7 mouse cellular contexts compared by ENCODE assay signal in the genomic region with DNA sequence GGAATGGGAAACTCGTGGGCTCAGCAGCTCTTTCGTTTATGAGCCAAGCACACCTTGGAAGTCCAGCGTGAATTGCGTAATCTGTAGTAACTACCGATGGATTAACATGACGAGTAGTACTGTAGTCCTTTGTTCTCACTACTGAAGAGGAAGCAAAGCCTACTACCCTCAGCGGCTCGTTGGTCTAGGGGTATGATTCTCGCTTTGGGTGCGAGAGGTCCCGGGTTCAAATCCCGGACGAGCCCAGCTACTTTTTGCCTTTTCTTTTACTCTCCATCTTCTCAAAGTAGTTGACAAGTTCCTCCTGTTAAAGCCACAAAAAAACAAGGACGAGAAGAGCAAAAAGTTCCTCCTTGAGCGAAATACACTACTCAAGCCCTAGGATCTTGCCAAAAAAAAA. TPM values are rescaled to one million over a fixed set of nuclear protein-coding genes. Genes with fewer than 3 reads are reported as not detected.
DNase-seq lines count a peak whose midpoint lies in the region; ATAC-seq and TF ChIP-seq lines count a peak whose summit lies in the region.

No protein-coding gene starts in this region.

- H3K9me3 ChIP-seq in forebrain, postnatal 0 days (ENCODE audit: low read length), result no peaks in the 10 kb centered on the region
- no peaks in the 10 kb centered on the region for H3K9me3 ChIP-seq in hindbrain, postnatal 0 days (ENCODE audit: low read length)

- H3K4me1 ChIP-seq in forebrain, postnatal 0 days (ENCODE audit: insufficient read depth), result 0 out of 2 replicates have a peak, but pooled peaks cover 7% of the 10 kb centered on the region
- H3K4me1 ChIP-seq in hindbrain, postnatal 0 days (ENCODE audit: insufficient read depth, low read length), result 0 out of 2 replicates have a peak, but pooled peaks cover 5% of the 10 kb centered on the region

- DNase-seq in MEL-GATA-1-ER (ENCODE audit: extremely low read depth, low read depth), result peak; percentile 86
- peak; percentile 87 for DNase-seq in c-Kit-positive CD71-positive TER-119-negative erythroid progenitor cells, embryonic 14.5 days (ENCODE audit: low read depth)
- peak; percentile 75 for DNase-seq in forebrain, postnatal 0 days
- DNase-seq in hindbrain, postnatal 0 days (ENCODE audit: low spot score), result peak; percentile 69
- peak; percentile 49 to 72 for DNase-seq in left cerebral cortex, postnatal 10 days (ENCODE audit: extremely low spot score in 1 of 2, low spot score in 2 of 2)
- DNase-seq in right cerebral cortex, postnatal 14 days, result peak; percentile 29

- WGBS in forebrain, postnatal 0 days, result 1% methylated on average over 15 of the region's 15 CpGs
- whole genome bisulfite sequencing in hindbrain, postnatal 0 days, result 2% methylated on average over 15 of the region's 15 CpGs

- no peak for TF ChIP-seq CTCF in forebrain, postnatal 0 days (IDR thresholded peaks at IDR 0.05; ENCODE audit: low read depth)
- TF ChIP-seq CTCF in hindbrain, postnatal 0 days (IDR thresholded peaks at IDR 0.05; ENCODE audit: low read depth), result no peak

- H3K36me3 ChIP-seq in forebrain, postnatal 0 days (ENCODE audit: insufficient read depth), result no peaks in the 10 kb centered on the region
- no peaks in the 10 kb centered on the region for H3K36me3 ChIP-seq in hindbrain, postnatal 0 days (ENCODE audit: insufficient read depth, low read length)

- intact Hi-C loops in left cerebral cortex, postnatal 10 days (cut with DNase I), result loop anchor here (2.0 kb wide), 1 partner anchor 17 kb away; a partner anchor contains a TSS

- ATAC-seq in forebrain, postnatal 0 days, result peak; percentile 62
- peak; percentile 46 for ATAC-seq in hindbrain, postnatal 0 days
- peak; percentile 46 for ATAC-seq in megakaryocyte, adult 5-6 weeks (ENCODE audit: poor library complexity, severe bottlenecking)

- H3K27me3 ChIP-seq in forebrain, postnatal 0 days (ENCODE audit: insufficient read depth, low read length), result peaks cover 4% of the 10 kb centered on the region
- 0 out of 2 replicates have a peak, but pooled peaks cover 4% of the 10 kb centered on the region for H3K27me3 ChIP-seq in hindbrain, postnatal 0 days (ENCODE audit: insufficient read depth, low read length)

- peak overlapping the region; percentile 45 for H3K4me3 ChIP-seq in forebrain, postnatal 0 days (ENCODE audit: low read depth, low read length)
- H3K4me3 ChIP-seq in hindbrain, postnatal 0 days (ENCODE audit: low read length), result peak overlapping the region; percentile 50

- peak overlapping the region; percentile 68 for H3K4me2 ChIP-seq in forebrain, postnatal 0 days (ENCODE audit: low read depth)
- peak overlapping the region; percentile 73 for H3K4me2 ChIP-seq in hindbrain, postnatal 0 days (ENCODE audit: low read depth, low read length)

- no peak overlapping the region for H3K27ac ChIP-seq in forebrain, postnatal 0 days (ENCODE audit: low read depth, low read length)
- no peak overlapping the region for H3K27ac ChIP-seq in hindbrain, postnatal 0 days

- H3K9ac ChIP-seq in forebrain, postnatal 0 days, result no peak overlapping the region
- H3K9ac ChIP-seq in hindbrain, postnatal 0 days (replicated peaks; ENCODE audit: low read length), result no peak overlapping the region

RNA-seq across cellular contexts. Expression of a gene that starts 17.7 kb away (rescaled TPM):
- total RNA-seq in forebrain, postnatal 0 days (2014; rRNA removed), result 78.1 and 83.9 TPM in 2 replicates
- polyA plus RNA-seq in forebrain, postnatal 0 days (2015; fragmentation: Nextera tagmentation; extraction: Ambion mirVana), result 26.4 and 29.3 TPM in 2 replicates
- total RNA-seq in hindbrain, postnatal 0 days (2014; rRNA removed), result 47.8 and 56.2 TPM in 2 replicates
- 31.2 and 32.6 TPM in 2 replicates for polyA plus RNA-seq in hindbrain, postnatal 0 days (2015; fragmentation: Nextera tagmentation; extraction: Ambion mirVana)
- total RNA-seq in left cerebral cortex, postnatal 10 days (2021), result 10 to 100 TPM; 24.6 to 26.5 TPM
- 37.0 and 39.6 TPM in 2 replicates for total RNA-seq in megakaryocyte, adult 5-6 weeks (2015)
- 98.4 and 102 TPM in 2 replicates for total RNA-seq in megakaryocyte, adult 5-6 weeks (2017)

RNA-seq across cellular contexts. Expression of a gene that starts 38.4 kb away (rescaled TPM):
- 0.54 and 0.67 TPM in 2 replicates for total RNA-seq in forebrain, postnatal 0 days (2014; rRNA removed)
- 0.42 and 0.53 TPM in 2 replicates for polyA plus RNA-seq in forebrain, postnatal 0 days (2015; fragmentation: Nextera tagmentation; extraction: Ambion mirVana)
- 2.8 and 3.1 TPM in 2 replicates for total RNA-seq in hindbrain, postnatal 0 days (2014; rRNA removed)
- polyA plus RNA-seq in hindbrain, postnatal 0 days (2015; fragmentation: Nextera tagmentation; extraction: Ambion mirVana), result 2.1 and 3.2 TPM in 2 replicates
- not detected for total RNA-seq in left cerebral cortex, postnatal 10 days (2021)
- not detected in 2 replicates for total RNA-seq in megakaryocyte, adult 5-6 weeks (2015)
- total RNA-seq in megakaryocyte, adult 5-6 weeks (2017), result not detected in 2 replicates

RNA-seq across cellular contexts. Expression of a gene that starts 50.6 kb away (rescaled TPM):
- total RNA-seq in forebrain, postnatal 0 days (2014; rRNA removed), result 78.2 and 186 TPM in 2 replicates
- polyA plus RNA-seq in forebrain, postnatal 0 days (2015; fragmentation: Nextera tagmentation; extraction: Ambion mirVana), result 871 and 1,036 TPM in 2 replicates
- total RNA-seq in hindbrain, postnatal 0 days (2014; rRNA removed), result 33.4 and 35.0 TPM in 2 replicates
- polyA plus RNA-seq in hindbrain, postnatal 0 days (2015; fragmentation: Nextera tagmentation; extraction: Ambion mirVana), result 1,023 and 1,091 TPM in 2 replicates
- total RNA-seq in left cerebral cortex, postnatal 10 days (2021), result 100 to 1,000 TPM; 341 to 350 TPM
- total RNA-seq in megakaryocyte, adult 5-6 weeks (2015), result 118 and 150 TPM in 2 replicates
- 46.2 and 78.2 TPM in 2 replicates for total RNA-seq in megakaryocyte, adult 5-6 weeks (2017)

RNA-seq across cellular contexts. Expression of a gene that starts 56.8 kb away (rescaled TPM):
- 28.3 and 36.9 TPM in 2 replicates for total RNA-seq in forebrain, postnatal 0 days (2014; rRNA removed)
- 21.4 and 29.7 TPM in 2 replicates for polyA plus RNA-seq in forebrain, postnatal 0 days (2015; fragmentation: Nextera tagmentation; extraction: Ambion mirVana)
- total RNA-seq in hindbrain, postnatal 0 days (2014; rRNA removed), result 20.4 and 22.5 TPM in 2 replicates
- polyA plus RNA-seq in hindbrain, postnatal 0 days (2015; fragmentation: Nextera tagmentation; extraction: Ambion mirVana), result 35.0 and 36.5 TPM in 2 replicates
- 10 to 100 TPM; 48.0 to 56.5 TPM for total RNA-seq in left cerebral cortex, postnatal 10 days (2021)
- 49.5 and 61.9 TPM in 2 replicates for total RNA-seq in megakaryocyte, adult 5-6 weeks (2015)
- total RNA-seq in megakaryocyte, adult 5-6 weeks (2017), result 50.3 and 66.1 TPM in 2 replicates

Comparison
In these comparisons a context has a peak if more than half of its experiments do, and no peak if none do; other contexts are left out.
1. DNase-seq: peak in every context shown above with its lines; median percentile 87 in c-Kit-positive CD71-positive TER-119-negative erythroid progenitor cells, embryonic 14.5 days; 86 in MEL-GATA-1-ER; 75 in forebrain, postnatal 0 days; 69 in hindbrain, postnatal 0 days; 60 in left cerebral cortex, postnatal 10 days; 29 in right cerebral cortex, postnatal 14 days.